10 mouse cellular contexts compared by ENCODE assay signal in the genomic region with DNA sequence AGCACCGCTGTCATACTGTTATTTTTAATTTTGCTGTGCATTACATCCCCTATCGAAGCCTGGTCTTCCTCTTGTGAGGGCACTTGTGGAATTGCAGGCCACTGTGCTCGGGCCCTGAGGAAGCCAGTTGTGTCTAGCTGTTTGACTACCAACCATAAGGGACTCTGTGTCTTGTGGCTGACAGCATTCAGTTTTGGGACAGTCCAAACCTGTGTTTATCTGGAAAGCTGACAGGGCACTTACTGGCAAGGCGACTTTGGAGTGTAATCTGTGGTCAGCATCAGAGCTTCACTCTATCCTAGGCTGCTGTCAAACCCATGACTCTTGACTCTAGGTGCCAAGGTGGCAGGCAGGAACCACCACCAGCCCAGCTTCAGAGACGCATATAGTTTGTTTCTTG. TPM values are rescaled to one million over a fixed set of nuclear protein-coding genes. Genes with fewer than 3 reads are reported as not detected.
DNase-seq lines count a peak whose midpoint lies in the region; ATAC-seq and TF ChIP-seq lines count a peak whose summit lies in the region.
"Had no signal": no experiment of that assay in that cellular context is flagged by ENCODE, and none has a peak within 500 bp of the region (broad histone marks: within the 10 kb centered on the region; RNA-seq: fewer than 3 reads in every experiment).

No protein-coding gene starts in this region.

- H3K4me3 ChIP-seq in layer of hippocampus, adult 2 months = peak overlapping the region; percentile 99
- peak overlapping the region; percentile 81 for H3K4me3 ChIP-seq in embryonic facial prominence, embryonic 13.5 days
- peak overlapping the region; percentile 79 for H3K4me3 ChIP-seq in intestine, embryonic 15.5 days (replicated peaks)
- H3K4me3 ChIP-seq in midbrain, postnatal 0 days (ENCODE audit: low read depth, low read length) = peak overlapping the region; percentile 82; the same call in 1 of the 2 replicates

- no peaks in the 10 kb centered on the region for H3K27me3 ChIP-seq in embryonic facial prominence, embryonic 13.5 days
- no peaks in the 10 kb centered on the region for H3K27me3 ChIP-seq in intestine, embryonic 15.5 days (replicated peaks)
- no peaks in the 10 kb centered on the region for H3K27me3 ChIP-seq in midbrain, postnatal 0 days (ENCODE audit: insufficient read depth, low read length)

- no peaks in the 10 kb centered on the region for H3K9me3 ChIP-seq in embryonic facial prominence, embryonic 13.5 days
- no peaks in the 10 kb centered on the region for H3K9me3 ChIP-seq in intestine, embryonic 15.5 days
- H3K9me3 ChIP-seq in midbrain, postnatal 0 days (ENCODE audit: low read length) = no peaks in the 10 kb centered on the region

- H3K27ac ChIP-seq in layer of hippocampus, adult 2 months = peak overlapping the region; percentile 96; the same call in 1 of the 2 replicates
- no peak overlapping the region for H3K27ac ChIP-seq in embryonic facial prominence, embryonic 13.5 days
- H3K27ac ChIP-seq in intestine, embryonic 15.5 days = no peak overlapping the region
- no peak overlapping the region for H3K27ac ChIP-seq in midbrain, postnatal 0 days (ENCODE audit: low read depth, low read length)

- peaks cover 35% of the 10 kb centered on the region for H3K4me1 ChIP-seq in embryonic facial prominence, embryonic 13.5 days
- peaks cover 32% of the 10 kb centered on the region for H3K4me1 ChIP-seq in intestine, embryonic 15.5 days (replicated peaks)
- peaks cover 16% of the 10 kb centered on the region for H3K4me1 ChIP-seq in midbrain, postnatal 0 days (ENCODE audit: insufficient read depth, low read length)

- WGBS in embryonic facial prominence, embryonic 13.5 days = 89% methylated on average over 5 of the region's 5 CpGs
- WGBS in intestine, embryonic 15.5 days = 76% methylated on average over 5 of the region's 5 CpGs
- WGBS in midbrain, postnatal 0 days = 82% methylated on average over 5 of the region's 5 CpGs

- H3K36me3 ChIP-seq in embryonic facial prominence, embryonic 13.5 days = peaks cover 20% of the 10 kb centered on the region
- H3K36me3 ChIP-seq in intestine, embryonic 15.5 days = no peaks in the 10 kb centered on the region
- H3K36me3 ChIP-seq in midbrain, postnatal 0 days (ENCODE audit: insufficient read depth, low read length) = peaks cover 5% of the 10 kb centered on the region; the same call in 1 of the 2 replicates

- TF ChIP-seq CTCF in layer of hippocampus, adult 2 months (conservative IDR thresholded peaks at IDR 0.05) = peak; percentile 32
- no peak for TF ChIP-seq CTCF in midbrain, postnatal 0 days (IDR thresholded peaks at IDR 0.05)

- peak overlapping the region; percentile 96 for H3K4me2 ChIP-seq in embryonic facial prominence, embryonic 13.5 days
- peak overlapping the region; percentile 97 for H3K4me2 ChIP-seq in intestine, embryonic 15.5 days (replicated peaks)
- H3K4me2 ChIP-seq in midbrain, postnatal 0 days (ENCODE audit: low read depth, low read length, poor library complexity, severe bottlenecking) = peak overlapping the region; percentile 95

- ATAC-seq in embryonic facial prominence, embryonic 13.5 days (ENCODE audit: insufficient number of reproducible peaks, insufficient read depth, low FRiP score, low TSS enrichment, low read depth) = no peak
- ATAC-seq in intestine, embryonic 15.5 days = no peak
- ATAC-seq in midbrain, postnatal 0 days (ENCODE audit: low FRiP score) = no peak
- ATAC-seq: activated CD4-positive, CD25-positive, alpha-beta regulatory T cell, adult 4 months had no signal

- H3K9ac ChIP-seq in embryonic facial prominence, embryonic 13.5 days = peak overlapping the region; percentile 93; the same call in 1 of the 2 replicates
- H3K9ac ChIP-seq in intestine, embryonic 15.5 days = no peak overlapping the region; the same call in 1 of the 2 replicates
- no peak overlapping the region for H3K9ac ChIP-seq in midbrain, postnatal 0 days (replicated peaks; ENCODE audit: low read length, poor library complexity, severe bottlenecking)

- DNase-seq in layer of hippocampus, adult 2 months (ENCODE audit: low spot score in 2 of 2) = no peak
- DNase-seq in layer of hippocampus, adult 11-12 months (ENCODE audit: low spot score) = no peak
- no peak for DNase-seq in midbrain, postnatal 0 days (ENCODE audit: low spot score)
- DNase-seq in cerebellum, postnatal 14 days = no peak
- DNase-seq in left cerebral cortex, adult 11 months (ENCODE audit: low spot score) = no peak
- no peak for DNase-seq in layer of hippocampus, postnatal 14 days (ENCODE audit: low spot score in 2 of 2)
- DNase-seq: gastrocnemius, postnatal 14 days had no signal

RNA-seq across cellular contexts. Expression of a gene that starts 1.8 kb away (rescaled TPM):
- total RNA-seq in layer of hippocampus, adult 2 months (2021) = 10 to 100 TPM; 20.5 to 24.4 TPM
- 20.6 and 21.3 TPM in 2 replicates for polyA plus RNA-seq in embryonic facial prominence, embryonic 13.5 days (2015; fragmentation: Nextera tagmentation; extraction: Ambion mirVana)
- 15.9 TPM in 2 replicates for polyA plus RNA-seq in intestine, embryonic 15.5 days (2015; fragmentation: Nextera tagmentation; extraction: Ambion mirVana)
- total RNA-seq in midbrain, postnatal 0 days (2014; rRNA removed) = 10.2 and 14.1 TPM in 2 replicates
- 12.6 and 13.2 TPM in 2 replicates for polyA plus RNA-seq in midbrain, postnatal 0 days (2015; fragmentation: Nextera tagmentation; extraction: Ambion mirVana)
- total RNA-seq in layer of hippocampus, postnatal 14 days (2021) = 10 to 100 TPM; 18.7 TPM

RNA-seq across cellular contexts. Expression of a gene that starts 13.3 kb away (rescaled TPM):
- total RNA-seq in layer of hippocampus, adult 2 months (2021) = 10 to 100 TPM; 37.2 to 40.7 TPM
- polyA plus RNA-seq in embryonic facial prominence, embryonic 13.5 days (2015; fragmentation: Nextera tagmentation; extraction: Ambion mirVana) = 55.4 and 59.9 TPM in 2 replicates
- 60.5 and 65.8 TPM in 2 replicates for polyA plus RNA-seq in intestine, embryonic 15.5 days (2015; fragmentation: Nextera tagmentation; extraction: Ambion mirVana)
- 36.3 and 38.2 TPM in 2 replicates for total RNA-seq in midbrain, postnatal 0 days (2014; rRNA removed)
- 53.1 and 55.8 TPM in 2 replicates for polyA plus RNA-seq in midbrain, postnatal 0 days (2015; fragmentation: Nextera tagmentation; extraction: Ambion mirVana)
- 10 to 100 TPM; 39.5 to 40.3 TPM for total RNA-seq in layer of hippocampus, postnatal 14 days (2021)

RNA-seq across cellular contexts. Expression of a gene that starts 13.6 kb away (rescaled TPM):
- 100 to 1,000 TPM; 447 to 453 TPM for total RNA-seq in layer of hippocampus, adult 2 months (2021)
- 297 and 306 TPM in 2 replicates for polyA plus RNA-seq in embryonic facial prominence, embryonic 13.5 days (2015; fragmentation: Nextera tagmentation; extraction: Ambion mirVana)
- polyA plus RNA-seq in intestine, embryonic 15.5 days (2015; fragmentation: Nextera tagmentation; extraction: Ambion mirVana) = 277 and 331 TPM in 2 replicates
- total RNA-seq in midbrain, postnatal 0 days (2014; rRNA removed) = 490 and 533 TPM in 2 replicates
- polyA plus RNA-seq in midbrain, postnatal 0 days (2015; fragmentation: Nextera tagmentation; extraction: Ambion mirVana) = 351 and 386 TPM in 2 replicates
- 100 to 1,000 TPM; 412 to 417 TPM for total RNA-seq in layer of hippocampus, postnatal 14 days (2021)

RNA-seq across cellular contexts. Expression of a gene that starts 30.5 kb away (rescaled TPM):
- 1,000 to 10,000 TPM in 1 of 2 experiments, 100 to 1,000 TPM in 1; 970 to 1,000 TPM for total RNA-seq in layer of hippocampus, adult 2 months (2021)
- 987 and 1,032 TPM in 2 replicates for polyA plus RNA-seq in embryonic facial prominence, embryonic 13.5 days (2015; fragmentation: Nextera tagmentation; extraction: Ambion mirVana)
- 957 and 992 TPM in 2 replicates for polyA plus RNA-seq in intestine, embryonic 15.5 days (2015; fragmentation: Nextera tagmentation; extraction: Ambion mirVana)
- total RNA-seq in midbrain, postnatal 0 days (2014; rRNA removed) = 357 and 402 TPM in 2 replicates
- polyA plus RNA-seq in midbrain, postnatal 0 days (2015; fragmentation: Nextera tagmentation; extraction: Ambion mirVana) = 721 and 736 TPM in 2 replicates
- 1,000 to 10,000 TPM; 1,048 to 1,082 TPM for total RNA-seq in layer of hippocampus, postnatal 14 days (2021)

RNA-seq across cellular contexts. Expression of a gene that starts 34.5 kb away (rescaled TPM):
- 10 to 100 TPM; 93.9 to 98.1 TPM for total RNA-seq in layer of hippocampus, adult 2 months (2021)
- polyA plus RNA-seq in embryonic facial prominence, embryonic 13.5 days (2015; fragmentation: Nextera tagmentation; extraction: Ambion mirVana) = 169 and 178 TPM in 2 replicates
- polyA plus RNA-seq in intestine, embryonic 15.5 days (2015; fragmentation: Nextera tagmentation; extraction: Ambion mirVana) = 121 and 132 TPM in 2 replicates
- total RNA-seq in midbrain, postnatal 0 days (2014; rRNA removed) = 118 and 121 TPM in 2 replicates
- 198 and 212 TPM in 2 replicates for polyA plus RNA-seq in midbrain, postnatal 0 days (2015; fragmentation: Nextera tagmentation; extraction: Ambion mirVana)
- 100 to 1,000 TPM in 1 of 2 experiments, 10 to 100 TPM in 1; 83.2 to 103 TPM for total RNA-seq in layer of hippocampus, postnatal 14 days (2021)
